Mouse (Mus musculus) activated CD4-positive, CD25-positive, alpha-beta regulatory T cell, adult 4 months (primary cell): ENCODE data around the gene Smug1. TPM values are rescaled to one million over a fixed set of nuclear protein-coding genes. Genes with fewer than 3 reads are reported as not detected.

ENCODE experiments used
- ATAC-seq: one replicate; pipeline ENCODE4 v1.8.0; 2017
- polyA plus RNA-seq, 2 experiments: library from polyadenylated mRNA; unstranded; fragments of 100-300 nt; shearing (Covaris generic); gene quantifications; one replicate each; pipeline ENCODE4 v1.2.1; 2017

Gene Smug1
- polyA plus RNA-seq, 2 experiments from 2014 or later = 4.0 to 5.8 TPM

DNA sequence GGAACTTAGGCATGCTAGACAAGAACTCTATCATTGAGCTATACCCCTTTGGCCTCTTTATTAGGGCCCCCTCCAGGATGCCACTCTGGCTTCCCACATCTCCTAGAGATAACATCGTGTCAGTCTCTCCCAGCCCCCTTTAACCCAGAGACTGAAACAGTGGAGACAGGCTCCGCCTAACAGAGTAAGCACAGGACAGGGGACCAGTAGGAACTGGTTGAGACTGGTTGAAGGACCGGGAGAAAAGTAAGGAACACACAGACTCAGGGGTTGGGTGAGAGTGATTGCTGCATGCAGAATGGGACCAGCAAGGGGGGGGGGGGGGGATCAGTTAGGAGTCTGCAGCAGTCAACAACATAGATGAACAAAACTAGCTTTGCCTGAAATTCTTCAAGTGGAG lies 22.7 kb downstream of the Smug1 start:
- ATAC-seq = no peak

DNA sequence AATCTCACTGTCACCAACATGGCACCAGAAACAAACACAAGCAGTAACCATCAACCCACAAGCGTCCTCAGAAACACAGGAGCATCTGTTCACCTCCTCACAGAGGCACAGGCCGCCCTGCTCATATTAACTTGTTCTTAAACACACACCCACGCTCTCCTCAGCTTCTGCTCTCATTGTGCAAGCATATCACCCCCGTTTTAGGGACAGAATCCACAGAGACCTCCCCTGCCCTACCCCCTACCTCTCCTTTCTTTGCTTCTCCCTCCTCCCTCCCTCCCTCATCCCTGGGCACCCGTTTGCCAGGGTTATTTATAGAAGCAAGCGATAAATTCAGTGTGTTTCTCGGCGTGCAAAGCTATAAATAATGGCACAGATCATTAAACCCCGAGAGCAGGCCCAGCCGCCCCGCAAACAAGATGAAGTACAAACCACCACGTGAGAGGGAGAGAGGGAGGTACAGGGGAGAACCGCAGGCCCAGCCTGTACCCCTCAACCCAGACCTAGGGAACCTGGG lies 31.4 kb downstream of the Smug1 start:
- no peak for ATAC-seq

DNA sequence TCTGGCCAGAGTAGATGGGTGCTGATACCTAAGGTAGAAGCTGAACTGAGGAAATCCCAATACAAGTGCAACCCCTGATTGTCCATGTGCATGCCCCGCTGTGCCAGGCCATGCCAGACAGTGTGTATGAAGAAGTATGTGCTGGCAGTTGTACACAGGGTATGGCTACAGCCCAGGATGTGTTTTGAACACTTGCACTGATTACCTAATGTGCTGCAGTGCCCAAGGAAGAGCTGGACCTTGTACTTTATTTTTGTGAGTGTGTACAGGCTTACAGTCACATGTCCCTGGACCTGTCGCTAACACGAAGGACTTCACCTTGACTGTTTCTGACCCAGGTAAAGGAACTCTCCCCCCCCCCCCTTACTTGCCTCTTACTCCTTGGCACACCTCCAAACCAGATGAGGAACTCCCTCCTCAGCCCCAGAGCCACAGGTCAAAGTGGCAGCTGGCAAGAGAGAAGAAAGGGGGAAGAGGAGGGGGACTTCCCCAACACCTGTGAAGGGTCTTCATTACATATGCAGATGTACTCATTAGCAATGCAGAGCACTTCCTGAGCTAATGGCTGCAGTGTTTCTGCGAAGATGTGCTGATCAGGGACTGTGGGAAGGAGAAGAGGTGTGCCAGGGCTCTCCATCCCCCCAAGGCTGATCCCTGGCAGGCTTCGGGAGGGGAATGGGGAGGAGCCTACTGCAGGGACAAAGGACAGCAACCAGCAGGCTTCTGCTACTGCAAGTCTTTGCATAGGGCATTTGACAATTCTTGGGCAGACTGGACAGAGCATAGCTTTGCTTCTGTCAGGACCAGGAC lies 32.4 kb downstream of the Smug1 start:
- no peak for ATAC-seq

DNA sequence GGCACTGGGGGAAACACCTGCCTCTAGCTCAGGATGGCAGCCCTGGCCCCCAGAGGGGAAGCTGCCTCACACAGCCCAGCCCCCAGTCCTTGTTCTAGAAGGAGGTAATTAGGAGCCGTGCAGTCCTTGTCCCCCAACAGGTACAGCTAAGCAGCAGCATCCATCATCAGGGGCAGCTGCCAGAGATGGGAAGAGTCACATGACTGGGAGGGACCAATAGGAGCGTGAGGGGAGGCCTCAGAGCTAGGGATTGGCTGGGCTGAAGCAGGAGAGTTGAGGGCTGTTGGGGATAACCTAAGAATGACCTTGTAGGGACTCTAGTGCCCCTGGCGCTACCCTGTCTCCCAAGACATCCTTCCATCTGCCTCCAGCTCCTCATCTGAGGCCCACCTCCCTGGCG lies 33.1 kb downstream of the Smug1 start:
- ATAC-seq = no peak

DNA sequence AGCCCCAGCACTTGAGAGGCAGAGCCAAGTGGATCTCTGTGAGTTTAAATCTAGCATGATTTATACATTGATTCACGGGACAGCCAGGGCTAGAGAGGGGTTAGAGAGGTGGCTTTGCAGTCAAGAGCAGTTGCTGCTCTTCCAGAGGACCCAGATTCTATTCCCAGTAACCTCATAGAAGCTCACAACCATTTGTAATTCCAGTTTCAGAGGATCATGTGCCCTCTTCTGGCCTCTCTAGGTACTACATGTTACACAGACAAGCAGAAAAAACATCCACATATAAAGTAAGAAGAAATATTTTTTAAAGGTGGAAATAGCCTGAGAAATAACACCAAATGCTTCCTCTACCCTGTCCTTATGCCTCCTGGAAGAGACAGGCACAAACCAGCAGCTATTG lies 36.2 kb downstream of the Smug1 start:
- no peak for ATAC-seq

DNA sequence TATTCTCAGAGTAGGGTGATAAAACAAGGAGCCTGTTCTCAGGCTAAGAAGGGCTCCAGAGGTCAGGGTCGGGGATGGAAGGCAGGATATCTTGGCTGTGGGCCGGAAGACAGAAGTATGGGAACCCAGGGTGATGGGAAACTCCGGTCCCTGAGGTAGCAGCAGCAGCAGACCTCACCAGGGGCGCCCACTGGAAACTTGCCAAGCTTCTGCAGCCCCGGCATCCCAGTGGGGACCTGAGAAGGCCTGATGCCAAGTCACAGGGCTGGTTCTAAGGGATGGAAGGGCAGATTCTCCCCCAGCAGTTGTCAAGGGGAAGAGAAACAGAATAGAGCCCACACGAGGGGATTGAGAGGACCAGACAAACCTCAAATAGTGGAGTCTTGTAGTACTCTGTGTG lies 37.6 kb downstream of the Smug1 start:
- no peak for ATAC-seq

DNA sequence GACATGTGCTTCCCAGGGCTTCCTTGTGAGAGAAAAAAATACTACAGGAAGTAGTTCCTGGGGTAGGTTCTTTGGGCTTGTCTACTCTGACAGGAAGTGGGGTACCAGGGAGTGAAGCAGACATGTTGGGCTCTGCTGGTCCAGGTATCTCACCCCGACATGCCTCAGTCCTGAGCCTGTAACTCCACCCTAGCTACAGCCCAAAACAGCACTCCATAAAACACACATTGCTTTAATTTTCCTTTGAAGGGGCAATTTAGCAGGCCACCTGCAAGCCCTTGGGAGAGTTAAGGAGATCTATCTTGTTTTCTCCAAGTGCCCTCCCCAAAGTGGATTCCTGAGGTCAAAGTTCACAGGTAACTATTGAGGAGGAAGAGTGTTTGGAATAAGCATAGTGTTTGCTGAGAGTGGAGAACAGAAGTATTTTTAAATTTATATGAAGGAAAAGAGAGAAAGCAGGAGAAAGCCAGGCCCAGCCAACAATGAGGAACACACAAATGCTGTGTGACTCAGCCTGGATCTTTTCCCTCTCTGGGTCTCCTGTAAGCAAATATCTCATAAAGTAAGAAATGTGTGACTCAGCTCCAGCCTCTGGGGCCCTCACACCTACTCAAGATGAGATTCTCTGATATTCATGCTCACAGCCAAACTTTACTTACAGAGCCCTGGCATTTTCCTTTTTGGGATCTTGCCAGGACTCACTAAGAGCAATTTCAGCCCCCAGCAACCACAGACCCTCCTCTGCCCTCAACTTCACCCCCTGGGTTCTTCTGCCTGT lies 38.6 kb downstream of the Smug1 start:
- ATAC-seq = no peak

DNA sequence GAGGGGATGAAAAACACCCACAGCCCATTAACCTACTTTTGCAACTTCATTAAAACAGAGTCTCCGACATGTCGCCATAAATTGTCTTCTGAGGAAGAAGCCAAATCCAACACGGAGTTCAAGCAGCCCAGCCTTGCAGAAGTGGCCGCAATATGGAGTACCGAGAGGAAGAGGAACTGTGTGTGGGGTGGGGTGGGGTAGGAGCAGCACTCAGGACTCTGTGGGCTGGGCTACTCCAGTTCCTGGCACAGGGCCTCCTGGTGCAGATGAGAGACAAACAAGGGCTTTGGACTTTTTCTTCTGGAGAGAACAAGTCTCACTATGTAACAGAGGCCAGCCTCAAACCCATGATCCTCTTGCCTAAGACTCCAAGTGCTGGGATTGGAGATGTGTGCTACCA lies 40.9 kb downstream of the Smug1 start:
- no peak for ATAC-seq

DNA sequence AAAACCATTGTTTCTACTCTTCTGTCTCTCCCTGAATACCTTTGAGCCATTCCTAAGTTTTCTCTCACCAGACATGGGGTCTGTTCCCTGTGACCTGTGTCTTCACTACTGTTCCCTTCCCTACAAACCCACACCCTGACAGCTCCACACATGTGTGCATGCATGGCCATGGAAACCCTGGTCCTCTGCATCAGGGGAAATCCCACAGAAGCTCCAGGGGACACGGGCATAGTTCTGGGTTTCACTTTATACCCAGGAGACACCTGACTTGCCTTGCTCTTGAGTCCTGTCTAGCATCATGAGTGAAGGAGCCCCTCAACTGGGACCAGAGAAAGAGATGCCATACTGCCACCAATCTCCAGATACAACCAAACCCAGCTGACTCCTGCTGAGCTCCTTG lies 42.6 kb downstream of the Smug1 start:
- no peak for ATAC-seq

DNA sequence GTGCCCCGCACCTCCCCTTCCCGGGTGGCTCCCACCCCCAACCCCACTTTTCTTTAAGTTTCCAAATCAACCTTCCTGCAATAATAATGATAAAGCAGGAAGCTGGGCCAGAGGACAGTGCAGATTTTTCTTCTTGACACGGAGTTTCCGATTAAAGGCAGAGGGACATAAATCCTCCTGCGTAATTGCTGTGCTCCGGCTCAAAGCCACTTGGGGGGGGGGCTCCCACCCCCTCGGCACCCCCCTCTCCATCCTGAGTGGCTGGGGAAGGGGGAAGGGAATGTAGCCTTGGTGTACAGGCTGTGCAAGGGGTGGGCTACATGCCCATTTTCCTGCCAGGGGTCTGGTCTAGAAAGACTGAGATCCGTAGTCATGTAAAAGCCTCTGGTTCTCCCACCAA lies 43.5 kb downstream of the Smug1 start:
- ATAC-seq = no peak

DNA sequence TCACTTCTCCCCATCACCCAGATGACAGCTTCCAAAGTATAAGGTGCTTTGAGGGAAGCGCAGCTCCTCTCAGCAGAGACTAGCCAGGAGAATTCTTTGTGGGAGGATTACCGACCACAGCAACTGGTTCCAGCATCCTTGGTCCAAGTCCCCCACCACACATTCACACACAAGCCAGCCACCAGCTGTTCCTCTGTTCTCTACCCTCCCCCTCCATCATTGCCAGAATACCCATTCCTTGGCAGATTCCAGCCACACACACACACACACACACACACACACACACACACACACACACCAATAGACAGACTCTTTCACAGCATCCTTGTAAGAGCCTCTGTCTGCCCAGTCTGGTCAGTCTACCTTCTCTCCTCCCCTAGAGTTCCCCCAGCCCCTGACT lies 44.5 kb downstream of the Smug1 start:
- ATAC-seq = no peak

DNA sequence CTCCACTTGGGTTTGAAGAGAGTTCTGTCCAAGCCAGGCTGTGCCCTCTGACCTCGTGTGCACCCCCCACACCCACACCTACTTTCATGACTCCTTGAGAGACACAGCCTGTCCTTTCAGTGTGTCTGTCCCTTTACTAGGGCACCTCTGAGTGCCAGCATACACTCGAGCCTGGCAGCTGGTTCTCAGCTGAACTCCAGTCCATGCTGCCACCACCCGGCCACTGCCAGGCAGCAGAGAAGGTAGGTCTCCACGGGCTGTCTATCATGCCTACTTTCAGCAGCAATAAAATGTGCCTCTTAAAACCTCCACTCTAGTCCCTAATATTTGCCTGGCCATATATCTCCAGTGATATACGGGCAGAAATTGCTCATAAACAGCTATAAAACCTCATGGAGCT lies 45.5 kb downstream of the Smug1 start:
- no peak for ATAC-seq

DNA sequence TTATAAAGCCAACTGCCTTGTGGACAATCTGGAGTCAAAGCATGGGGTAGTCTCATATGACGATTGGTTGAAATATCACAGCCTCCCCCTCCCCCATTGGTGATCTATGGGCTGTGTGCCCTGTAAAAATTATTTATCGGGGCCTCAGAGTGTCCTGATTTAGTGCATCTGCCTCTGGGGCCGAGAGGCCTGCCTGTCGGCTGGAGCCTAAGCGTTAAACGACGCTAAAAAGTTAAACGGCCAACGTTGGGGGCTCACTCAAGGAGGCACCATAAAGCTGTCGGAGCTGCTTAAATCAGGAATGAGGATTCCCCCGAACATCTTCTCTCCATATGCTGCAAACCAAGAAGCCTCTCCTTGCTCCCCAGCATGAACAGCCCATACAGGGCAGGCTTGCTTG lies 46.3 kb downstream of the Smug1 start:
- ATAC-seq = no peak

DNA sequence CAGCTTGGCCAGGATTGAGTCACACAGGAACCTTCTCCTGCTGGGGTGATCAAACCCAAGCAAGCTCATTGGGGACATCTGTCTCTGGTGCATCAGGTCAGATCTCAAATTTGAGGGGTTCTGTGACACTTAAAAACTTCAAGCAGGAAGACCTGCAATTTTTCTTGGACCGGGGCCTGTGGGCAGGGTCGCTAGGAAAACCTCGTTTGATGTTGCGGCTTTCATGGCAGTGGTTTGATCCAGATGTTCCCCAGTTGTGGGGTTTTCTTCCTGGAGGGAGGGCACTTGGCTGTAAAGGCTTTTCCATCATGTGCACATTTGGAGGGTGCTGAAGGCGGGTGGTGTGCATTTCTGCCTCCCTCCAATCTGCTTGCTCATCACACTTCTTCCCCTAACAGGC lies 51.2 kb downstream of the Smug1 start:
- ATAC-seq = no peak

DNA sequence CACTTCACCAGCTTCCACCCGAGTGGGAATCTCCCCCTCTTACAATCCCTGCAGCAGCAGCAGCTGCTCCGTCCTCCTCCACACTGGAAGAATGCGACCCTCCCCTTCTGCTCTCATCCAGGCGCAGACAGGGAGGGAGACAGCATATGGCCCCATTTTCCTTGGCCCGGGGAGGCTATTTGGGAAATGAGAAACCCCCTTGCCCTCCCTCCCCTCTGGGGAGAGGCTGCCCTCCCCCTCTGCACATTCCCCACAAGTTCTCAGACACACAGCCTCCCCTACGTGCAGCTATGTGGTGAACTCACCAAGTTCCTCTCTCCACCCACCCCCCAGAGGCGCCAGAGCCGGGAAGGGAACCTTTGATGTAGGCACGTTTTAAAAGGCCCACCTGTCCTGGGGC lies 51.6 kb downstream of the Smug1 start:
- no peak for ATAC-seq

DNA sequence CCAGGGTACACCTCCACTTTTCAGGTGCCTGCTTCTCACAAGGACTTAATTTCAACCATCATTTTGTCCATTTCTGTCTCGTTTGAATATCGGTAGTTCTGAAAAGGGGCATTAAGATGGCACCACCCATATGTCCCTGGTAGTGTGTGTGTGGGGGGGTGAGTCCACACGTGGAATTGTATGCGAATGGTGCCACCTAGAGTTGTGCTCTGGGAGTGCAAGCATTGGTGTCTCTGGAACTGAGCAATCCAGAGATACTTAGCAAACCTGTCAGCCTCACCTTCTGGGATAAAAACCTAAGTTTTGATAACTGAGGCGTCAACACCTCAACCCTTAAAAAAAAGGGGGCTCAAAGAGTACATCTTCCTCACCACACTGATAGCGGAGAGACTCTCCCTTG lies 53.8 kb downstream of the Smug1 start:
- ATAC-seq = no peak

DNA sequence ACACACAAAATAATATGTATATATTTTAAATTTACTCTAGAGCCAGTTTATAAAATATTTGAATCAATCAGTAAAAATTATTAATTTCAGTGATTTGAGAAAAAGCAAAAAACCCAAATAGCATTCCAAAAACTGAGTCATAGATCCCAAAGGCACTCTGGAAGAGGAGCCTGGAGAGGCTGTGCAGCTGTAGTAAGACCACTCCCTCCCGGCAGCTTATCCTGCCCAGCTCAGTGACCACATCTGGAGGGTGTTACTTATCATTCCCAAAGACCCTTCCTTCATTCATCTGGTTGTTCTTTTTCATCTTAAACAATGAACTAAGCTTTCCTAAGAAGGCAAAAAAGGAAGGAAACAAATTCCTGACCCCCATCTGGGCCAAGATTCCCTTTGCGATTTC lies 54.6 kb downstream of the Smug1 start:
- no peak for ATAC-seq

DNA sequence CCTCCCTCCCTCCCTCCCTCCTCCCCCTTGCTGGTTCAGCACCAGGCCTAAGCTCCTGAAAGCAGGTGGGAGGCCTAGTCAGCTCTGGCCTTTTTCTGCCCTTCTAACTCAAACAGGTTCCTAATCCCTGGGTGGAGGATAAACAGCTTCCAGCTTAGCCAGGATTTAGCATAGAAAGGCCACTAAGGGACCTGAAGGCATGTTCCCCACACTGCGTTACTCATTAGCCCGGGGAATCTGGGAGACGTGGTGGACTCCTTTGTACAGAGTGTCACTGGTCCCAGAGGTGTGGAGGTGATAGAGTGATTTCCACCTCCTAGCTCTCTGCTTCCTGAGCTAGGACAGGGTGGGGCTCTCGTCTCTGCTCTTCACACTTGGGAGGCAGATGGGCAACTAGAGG lies 57.0 kb downstream of the Smug1 start:
- no peak for ATAC-seq

DNA sequence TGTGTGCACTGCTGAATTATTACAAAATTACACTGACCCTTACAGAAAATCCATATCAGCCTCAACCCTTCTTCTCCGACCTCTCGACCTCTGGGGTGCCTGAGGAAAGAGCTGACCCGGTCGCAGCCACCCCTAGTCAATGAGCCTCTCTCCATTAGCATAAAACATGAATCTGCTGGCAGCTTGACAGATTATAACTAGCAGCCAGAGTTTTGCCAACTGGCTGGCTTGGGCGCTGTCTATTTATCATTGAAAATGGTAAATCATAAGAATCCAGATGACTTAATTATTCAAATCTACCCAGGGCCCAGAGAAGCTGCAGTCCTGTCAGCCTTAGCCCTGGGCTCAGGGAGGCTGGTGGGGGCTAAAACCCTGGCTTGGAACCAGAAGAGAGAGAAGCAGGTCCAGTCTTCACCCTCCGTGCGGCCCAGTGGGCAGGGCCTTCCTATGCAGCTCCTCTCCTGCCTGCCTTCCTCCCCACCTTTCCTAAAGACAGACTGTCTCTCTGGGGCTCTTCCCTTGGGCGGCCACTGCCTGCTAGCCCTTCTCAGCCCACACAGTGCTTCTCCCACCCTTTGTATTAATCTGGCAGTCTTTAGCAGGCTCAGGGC lies 58.7 kb downstream of the Smug1 start:
- ATAC-seq = no peak

DNA sequence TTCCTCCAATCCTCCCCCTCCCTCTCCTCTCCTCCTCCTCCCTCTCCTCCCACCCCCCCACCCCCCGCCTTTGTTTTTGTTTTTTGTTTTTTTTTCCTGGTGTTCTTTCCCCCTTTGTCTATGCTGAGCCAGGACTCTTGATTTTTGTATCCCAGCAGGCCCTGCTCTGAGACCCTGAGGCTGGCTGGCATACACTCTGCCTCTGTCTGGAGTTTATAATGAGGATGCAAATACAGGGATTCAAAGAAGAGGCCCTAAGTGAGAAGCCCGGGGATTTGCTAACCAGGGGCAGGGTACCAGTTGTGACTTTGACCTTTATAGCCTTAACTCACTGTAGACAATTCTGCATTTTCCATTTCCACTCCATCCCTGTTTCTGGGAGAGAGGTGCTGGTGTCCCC lies 60.7 kb downstream of the Smug1 start:
- ATAC-seq = no peak
